Mouse (Mus musculus) erythroblast, embryonic 14.5 days (primary cell): ENCODE measurements around the gene Ntn5. TPM values are rescaled to one million over a fixed set of nuclear protein-coding genes. Genes with fewer than 3 reads are reported as not detected.

Experiments
- H3K27me3 ChIP-seq: 2 replicates; pipeline ENCODE4 v1.6.1; 2012; ENCODE audit warnings: inconsistent platforms; ENCODE audit not compliant: control insufficient read depth
- H3K36me3 ChIP-seq: 2 replicates; pipeline ENCODE4 v1.6.1; 2012; ENCODE audit warnings: mild to moderate bottlenecking, inconsistent platforms; ENCODE audit not compliant: control insufficient read depth
- H3K4me1 ChIP-seq: 2 replicates; pipeline ENCODE4 v1.6.1; 2012; ENCODE audit warnings: inconsistent platforms; ENCODE audit not compliant: control insufficient read depth
- H3K4me3 ChIP-seq: replicated peaks from 2 replicates; pipeline ENCODE3; 2012; ENCODE audit warnings: moderate library complexity, mild to moderate bottlenecking, inconsistent platforms
- H3K9me3 ChIP-seq: 2 replicates; pipeline ENCODE4 v1.6.1; 2012; ENCODE audit warnings: low read length, inconsistent platforms, mixed read lengths; ENCODE audit not compliant: control insufficient read depth
- GATA1 ChIP-seq: IDR thresholded peaks from 2 replicates; pipeline ENCODE4 v1.6.1; 2012; ENCODE audit warnings: low read length, inconsistent platforms, mixed read lengths
- TAL1 ChIP-seq: IDR thresholded peaks from 3 replicates; pipeline ENCODE4 v1.6.1; 2012; ENCODE audit warnings: low read length, inconsistent platforms, mixed read lengths
- polyA plus RNA-seq: library from polyadenylated mRNA; stranded (reverse); fragments of >175 nt; gene quantifications from 2 replicates; pipeline ENCODE4 v1.2.3, GENCODE M21; 2012

Gene Ntn5
- polyA plus RNA-seq, 1 experiment: not detected

DNA sequence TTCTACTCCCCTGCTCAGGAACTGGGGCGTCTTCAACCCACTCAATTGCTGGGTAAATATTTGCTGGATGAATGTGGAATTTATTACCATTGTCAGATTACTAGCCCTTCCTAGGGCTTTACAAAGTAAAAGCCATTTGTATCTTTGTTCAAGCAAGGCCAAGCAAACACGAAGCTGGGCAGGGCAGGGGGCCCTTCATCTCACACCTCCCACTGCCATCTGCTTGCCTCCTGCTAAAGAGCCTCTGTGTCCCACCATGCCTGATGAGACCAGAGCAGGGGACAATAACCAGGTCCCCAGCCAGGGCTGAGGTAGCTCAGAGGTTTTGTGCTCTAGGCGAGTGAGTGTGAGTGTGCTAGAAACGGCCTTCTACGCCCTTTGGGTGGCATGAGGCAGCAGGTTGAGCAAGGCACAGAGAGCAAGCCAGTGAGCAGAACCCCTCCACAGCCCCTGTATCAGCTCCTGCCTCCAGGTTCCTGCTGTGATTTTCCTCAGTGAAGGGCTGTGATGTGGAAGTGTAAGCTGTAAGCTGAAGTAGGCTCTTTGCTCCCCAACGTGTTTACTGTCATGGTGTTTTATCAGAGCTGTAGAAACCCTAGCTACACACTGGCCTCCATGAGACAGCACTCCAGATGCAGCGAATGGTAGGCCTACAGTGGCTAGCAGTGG is 6.1 kb upstream of the Ntn5 start:
- Histone ChIP-seq H3K36me3 (no peaks in the 10 kb centered on the region), H3K4me3 (no peak overlapping the region), H3K4me1 (peaks cover 8% of the 10 kb centered on the region), H3K27me3 (no peaks in the 10 kb centered on the region), H3K9me3 (no peaks in the 10 kb centered on the region)
- TF ChIP-seq TAL1 (no peak), GATA1 (no peak)

DNA sequence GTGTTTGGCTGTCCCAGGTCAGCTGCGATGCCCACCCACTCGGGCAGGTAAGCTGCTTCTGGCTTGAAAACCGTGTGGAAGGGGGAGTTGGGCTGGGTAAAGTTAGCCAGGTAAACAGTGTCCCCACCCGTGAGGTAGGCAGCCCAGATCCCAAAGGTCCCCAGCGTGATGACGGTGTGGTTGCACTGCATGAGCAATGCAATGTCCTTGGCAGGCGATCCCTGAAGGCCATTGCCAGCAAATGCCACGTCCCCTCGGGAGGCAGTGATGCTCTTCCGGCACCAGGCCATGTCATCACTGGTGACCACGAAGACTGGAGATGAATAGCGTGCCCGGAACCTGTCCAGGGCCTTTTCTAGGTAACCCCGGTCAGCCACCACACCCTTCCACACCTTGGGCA is 5.3 kb upstream of the Ntn5 start:
- no peak for TF ChIP-seq TAL1
- Histone ChIP-seq H3K4me3 (no peak overlapping the region), H3K36me3 (no peaks in the 10 kb centered on the region), H3K9me3 (no peaks in the 10 kb centered on the region), H3K27me3 (no peaks in the 10 kb centered on the region), H3K4me1 (peaks cover 10% of the 10 kb centered on the region)

DNA sequence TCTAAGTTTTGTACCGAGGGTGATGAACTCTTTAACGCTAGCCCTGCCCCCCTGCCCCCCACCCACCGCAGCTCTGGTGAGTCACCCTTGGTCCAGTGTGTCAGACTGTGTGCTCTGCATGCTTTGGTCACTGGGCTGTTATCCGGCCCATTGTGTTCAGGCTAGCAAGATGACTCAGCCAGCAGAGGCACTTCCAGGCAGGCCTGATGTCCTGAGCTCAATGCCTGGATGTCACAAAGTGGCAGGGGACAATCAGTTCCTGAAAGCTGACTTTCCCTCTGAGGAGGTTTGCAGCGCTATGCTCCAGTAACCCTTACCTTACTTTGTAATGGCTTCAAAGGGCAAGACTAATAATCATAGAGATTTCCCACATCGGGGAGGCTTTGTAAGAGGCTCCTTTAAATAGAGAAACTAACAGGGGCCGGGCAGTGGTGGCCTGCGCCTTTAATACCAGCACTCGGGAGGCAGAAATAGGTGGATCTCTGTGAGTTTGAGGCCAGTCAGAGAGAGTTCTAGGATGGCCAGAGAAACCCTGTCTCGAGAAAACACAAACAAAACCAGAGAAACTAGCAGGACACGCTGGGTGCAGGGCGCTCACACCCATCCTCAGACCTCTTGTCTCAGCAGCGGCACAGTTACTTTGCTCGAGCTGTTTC is 3.7 kb upstream of the Ntn5 start:
- no peak overlapping the region for H3K4me3 ChIP-seq
- TF ChIP-seq TAL1: no peak
- TF ChIP-seq GATA1: no peak
- no peaks in the 10 kb centered on the region for H3K36me3 ChIP-seq
- H3K4me1 ChIP-seq: peaks cover 10% of the 10 kb centered on the region
- H3K27me3 ChIP-seq: no peaks in the 10 kb centered on the region
- no peaks in the 10 kb centered on the region for H3K9me3 ChIP-seq

DNA sequence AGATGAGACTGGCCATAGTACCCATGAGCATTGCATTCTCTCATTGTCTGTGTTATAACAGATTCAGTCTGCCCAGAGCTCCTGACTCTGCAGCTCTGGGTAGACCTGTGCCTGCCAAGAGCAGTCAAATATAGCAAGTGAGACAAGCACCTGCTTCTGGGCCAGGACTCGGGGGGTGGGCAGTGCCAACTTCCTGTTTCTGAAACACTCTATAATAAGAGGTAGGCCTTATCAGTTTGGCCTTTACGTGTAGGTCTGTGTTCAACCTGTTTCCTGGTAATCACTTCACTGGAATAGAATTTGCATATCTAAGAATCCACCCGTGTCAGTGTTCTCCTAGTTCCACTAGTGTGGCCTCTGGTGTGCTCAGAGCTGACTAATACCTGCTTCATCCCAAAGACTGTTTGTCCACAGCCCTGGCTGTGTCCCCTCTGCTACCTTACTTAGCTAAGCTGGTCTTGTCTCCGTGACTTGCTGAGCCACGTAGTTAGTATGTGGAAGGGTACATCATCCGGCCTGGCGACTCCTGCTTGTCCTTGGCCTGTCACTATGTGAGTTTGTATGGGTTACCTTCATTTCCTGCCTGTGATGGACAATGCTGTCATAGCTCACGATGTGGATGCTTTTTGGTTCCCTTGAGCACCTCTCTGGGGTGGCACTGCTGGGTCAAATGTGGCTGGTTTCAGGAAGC is 2.6 kb upstream of the Ntn5 start:
- Histone ChIP-seq H3K4me1 (peaks cover 10% of the 10 kb centered on the region), H3K9me3 (no peaks in the 10 kb centered on the region), H3K4me3 (no peak overlapping the region), H3K36me3 (no peaks in the 10 kb centered on the region), H3K27me3 (no peaks in the 10 kb centered on the region)
- TF ChIP-seq GATA1: no peak
- TF ChIP-seq TAL1: no peak

DNA sequence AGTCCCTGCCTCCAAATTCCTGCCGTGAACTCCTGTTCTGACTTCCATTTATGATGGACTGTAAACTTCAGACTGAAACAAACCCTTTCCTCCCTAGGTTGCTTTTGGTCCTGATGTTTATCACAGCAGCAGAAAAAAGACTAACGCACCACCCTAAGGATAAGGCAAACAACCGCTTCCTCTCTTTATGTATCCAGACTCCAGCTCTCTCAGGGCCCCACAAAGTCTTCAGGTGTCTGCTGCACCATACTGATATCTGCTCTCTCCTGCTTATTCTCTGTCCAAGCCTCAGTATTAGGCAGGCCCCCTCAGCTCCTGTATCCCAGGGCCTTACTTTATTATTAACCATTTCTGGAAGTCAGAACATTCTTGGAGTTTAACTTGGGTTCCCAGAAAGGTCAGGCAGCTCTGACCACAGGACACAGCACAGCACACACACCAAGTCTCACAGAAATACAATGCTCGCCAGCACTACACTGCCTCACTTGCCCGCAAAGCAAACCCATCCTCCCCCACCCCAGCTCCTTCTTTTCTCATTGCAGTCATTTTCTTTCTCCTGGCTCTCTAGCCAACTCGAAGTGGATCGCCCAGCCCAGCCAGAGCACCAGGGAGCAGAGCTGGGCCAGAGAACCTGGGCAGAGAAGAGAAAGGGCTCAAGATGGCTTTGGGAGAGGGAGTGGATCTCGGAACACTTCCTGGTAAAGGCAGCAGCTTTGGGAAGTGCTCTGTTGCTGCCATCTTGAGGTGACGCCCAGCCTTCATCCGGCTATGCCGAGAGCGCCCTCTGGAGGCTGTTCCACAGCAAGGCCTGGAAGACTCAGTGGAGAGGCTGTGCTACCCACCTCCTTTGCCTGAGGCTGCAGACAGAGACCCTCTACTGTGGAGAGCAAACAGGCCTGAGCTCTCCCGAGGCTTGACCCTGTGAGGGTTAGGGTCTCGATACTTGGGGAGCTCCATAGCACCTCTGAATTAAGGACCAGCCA is 1.4 kb upstream of the Ntn5 start:
- H3K4me3 ChIP-seq: no peak overlapping the region
- TF ChIP-seq GATA1: no peak
- no peak for TF ChIP-seq TAL1
- no peaks in the 10 kb centered on the region for H3K9me3 ChIP-seq
- peaks cover 10% of the 10 kb centered on the region for H3K4me1 ChIP-seq
- no peaks in the 10 kb centered on the region for H3K36me3 ChIP-seq
- no peaks in the 10 kb centered on the region for H3K27me3 ChIP-seq

DNA sequence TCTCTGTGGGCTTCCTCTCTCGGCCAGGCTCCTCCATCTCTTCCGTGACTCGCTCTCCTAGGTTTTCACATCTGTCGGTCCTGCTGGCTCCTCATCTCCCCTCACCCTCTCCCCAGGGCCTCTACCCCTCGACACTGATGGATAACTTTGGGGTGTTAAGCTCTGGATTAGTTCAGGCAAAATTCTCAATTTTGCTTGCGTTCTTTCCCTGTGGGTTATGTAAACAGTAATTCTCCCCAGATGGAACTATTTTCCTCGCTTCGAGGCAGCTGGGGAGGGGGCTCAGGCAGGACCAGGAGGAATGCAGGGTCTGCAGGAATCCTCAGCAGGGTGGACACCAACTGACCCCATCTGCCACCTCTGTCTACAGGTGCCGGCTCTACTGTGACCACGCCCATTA is 2.0 kb downstream of the Ntn5 start:
- Histone ChIP-seq H3K36me3 (no peaks in the 10 kb centered on the region), H3K4me1 (peaks cover 10% of the 10 kb centered on the region), H3K27me3 (no peaks in the 10 kb centered on the region), H3K9me3 (no peaks in the 10 kb centered on the region), H3K4me3 (no peak overlapping the region)
- TF ChIP-seq GATA1 (no peak), TAL1 (no peak)

DNA sequence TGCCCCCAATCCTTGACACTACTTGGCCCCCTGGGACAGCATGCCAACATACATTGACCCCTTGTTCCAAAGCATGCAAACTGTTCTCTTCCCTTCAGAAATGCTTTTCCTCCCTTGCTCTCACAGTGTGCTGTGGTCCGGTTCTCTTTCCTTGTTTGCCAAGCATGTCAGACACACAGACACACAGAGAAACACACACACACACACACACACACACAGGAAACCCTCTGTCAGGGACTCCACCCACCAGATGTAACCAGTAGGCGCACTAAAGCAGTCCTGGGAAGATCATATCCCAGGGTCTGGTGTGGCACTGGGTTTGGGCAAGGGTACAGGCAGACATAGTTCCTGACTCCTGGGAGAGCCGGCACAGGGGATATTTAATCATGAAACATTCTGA is 3.0 kb downstream of the Ntn5 start:
- peaks cover 9% of the 10 kb centered on the region for H3K4me1 ChIP-seq
- no peaks in the 10 kb centered on the region for H3K9me3 ChIP-seq
- H3K4me3 ChIP-seq: no peak overlapping the region
- H3K36me3 ChIP-seq: no peaks in the 10 kb centered on the region
- no peaks in the 10 kb centered on the region for H3K27me3 ChIP-seq
- TF ChIP-seq TAL1 (no peak), GATA1 (no peak)

DNA sequence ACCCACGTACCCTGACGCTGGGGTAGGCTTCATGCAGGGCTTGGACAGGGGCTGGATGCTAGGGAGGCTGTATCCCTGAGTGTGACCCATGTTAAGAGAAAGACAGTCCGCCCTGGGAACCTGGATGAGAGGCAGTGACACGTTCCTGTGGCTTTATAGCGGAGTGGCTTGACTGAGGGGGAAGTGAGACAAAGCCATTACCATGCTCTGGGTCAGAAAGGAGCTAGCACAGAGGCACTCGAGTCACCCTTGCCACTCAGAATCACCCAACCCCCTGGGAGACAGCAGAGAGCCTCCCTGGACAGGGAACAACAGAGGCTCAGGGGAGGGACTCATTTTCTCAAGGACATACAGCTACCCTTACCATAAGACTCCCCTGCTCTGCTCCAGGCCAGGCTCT is 5.3 kb downstream of the Ntn5 start:
- Histone ChIP-seq H3K4me3 (no peak overlapping the region), H3K9me3 (no peaks in the 10 kb centered on the region), H3K36me3 (no peaks in the 10 kb centered on the region), H3K4me1 (no peaks in the 10 kb centered on the region; the same call in 1 of the 2 replicates), H3K27me3 (no peaks in the 10 kb centered on the region; the same call in 1 of the 2 replicates)
- TF ChIP-seq GATA1: no peak
- no peak for TF ChIP-seq TAL1
